Mouse (Mus musculus) liver, embryonic 16.5 days (tissue): ENCODE measurements around the gene Ank. TPM values are rescaled to one million over a fixed set of nuclear protein-coding genes. Genes with fewer than 3 reads are reported as not detected.

Source experiments
- ATAC-seq: fragments of 200-750 bp; cut with Nextera tagmentation; 2 replicates; pipeline ENCODE4 v1.8.0; 2017; ENCODE audit warnings: low read depth, mild to moderate bottlenecking, moderate number of reproducible peaks, moderate library complexity
- H3K27ac ChIP-seq: fragments of 300-500 bp; sonication (generic); 2 replicates; pipeline ENCODE4 v1.5.1; 2014; ENCODE audit warnings: mild to moderate bottlenecking, low read length
- H3K27me3 ChIP-seq: fragments of 300-500 bp; sonication (generic); 2 replicates; pipeline ENCODE4 v1.6.1; 2014; ENCODE audit warnings: low read depth, low read length, mixed read lengths; ENCODE audit not compliant: control insufficient read depth, insufficient read depth
- H3K36me3 ChIP-seq: fragments of 300-500 bp; sonication (generic); 2 replicates; pipeline ENCODE4 v1.6.1; 2014; ENCODE audit warnings: mild to moderate bottlenecking; ENCODE audit not compliant: control insufficient read depth, insufficient read depth
- H3K4me1 ChIP-seq: fragments of 300-500 bp; sonication (generic); 2 replicates; pipeline ENCODE4 v1.6.1; 2014; ENCODE audit warnings: low read depth, low read length, mixed read lengths; ENCODE audit not compliant: control insufficient read depth
- H3K4me2 ChIP-seq: fragments of 300-500 bp; sonication (generic); 2 replicates; pipeline ENCODE4 v1.6.1; 2014; ENCODE audit warnings: low read depth, low read length, mixed read lengths
- H3K4me3 ChIP-seq: fragments of 300-500 bp; sonication (generic); 2 replicates; pipeline ENCODE4 v1.5.1; 2014; ENCODE audit warnings: low read depth, mild to moderate bottlenecking, low read length
- H3K9ac ChIP-seq: fragments of 300-500 bp; sonication (generic); 2 replicates; pipeline ENCODE4 v1.6.1; 2014; ENCODE audit warnings: low read depth, low read length
- H3K9me3 ChIP-seq: fragments of 300-500 bp; sonication (generic); replicated peaks from 2 replicates; pipeline ENCODE4 v1.6.1; 2016; ENCODE audit warnings: low read length; ENCODE audit not compliant: control insufficient read depth
- WGBS: fragments of 180-500 bp; shearing (Covaris S2); extraction: QIAGEN DNeasy Blood & Tissue Kit; methylation state at CpG from one replicate; pipeline ENCODE4 v1.1.7; 2014; ENCODE audit not compliant: insufficient replicate concordance; 5-methylcytosine and 5-hydroxymethylcytosine counted together
- polyA plus RNA-seq: library from polyadenylated mRNA; unstranded; fragments of >200 nt; fragmentation: Nextera tagmentation; extraction: Ambion mirVana; gene quantifications from 2 replicates; pipeline ENCODE4 v1.2.1, GENCODE M21; 2015

Gene Ank
- polyA plus RNA-seq, 1 experiment from 2014 or later: 6.6 TPM

DNA sequence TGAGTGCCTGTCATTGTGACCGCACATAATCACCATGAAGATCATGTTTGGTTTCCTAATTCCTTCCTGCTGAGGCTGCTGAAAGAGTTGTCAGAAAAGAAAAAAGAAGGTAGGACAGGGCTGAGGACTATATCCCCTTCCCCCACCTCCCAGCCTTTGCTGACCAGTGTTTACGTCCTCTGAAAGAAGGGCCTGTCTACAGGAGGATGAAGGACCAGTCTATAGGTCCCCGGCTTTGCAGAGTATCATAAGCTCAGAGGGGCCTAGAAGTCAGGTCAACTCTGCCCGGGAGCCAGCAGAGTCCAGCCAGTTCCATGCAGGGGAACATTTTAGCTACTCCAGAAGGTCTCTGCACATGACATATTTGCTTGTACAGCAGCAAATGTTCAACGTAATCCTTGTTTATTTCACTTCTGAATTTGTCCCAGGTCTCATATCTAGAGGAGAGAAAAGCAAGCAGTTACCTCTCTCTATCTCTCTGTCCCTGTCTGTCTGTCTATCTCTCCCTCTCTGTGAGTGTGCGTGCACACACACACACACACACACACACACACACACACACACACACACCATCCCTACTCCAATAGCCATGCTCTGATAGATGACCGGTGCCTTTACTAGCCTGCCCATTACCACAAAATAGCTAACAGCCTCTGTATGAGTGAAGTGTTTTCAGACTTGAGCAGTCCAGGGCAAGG, 31.0 kb downstream of the Ank start:
- H3K27ac ChIP-seq: peak overlapping the region; percentile 97
- no peaks in the 10 kb centered on the region for H3K36me3 ChIP-seq
- ATAC-seq: peak; percentile 67
- peak overlapping the region; percentile 66 for H3K9ac ChIP-seq
- peak overlapping the region; percentile 39 for H3K4me3 ChIP-seq
- H3K4me1 ChIP-seq: peaks cover 69% of the 10 kb centered on the region
- H3K27me3 ChIP-seq: no peaks in the 10 kb centered on the region
- WGBS: 22% methylated on average over 7 of the region's 7 CpGs
- no peaks in the 10 kb centered on the region for H3K9me3 ChIP-seq
- H3K4me2 ChIP-seq: peak overlapping the region; percentile 66

- peaks cover 66% of the 10 kb centered on the region for H3K4me1 ChIP-seq
- WGBS: 70% methylated on average over 5 of the region's 5 CpGs
- no peaks in the 10 kb centered on the region for H3K36me3 ChIP-seq
- H3K27ac ChIP-seq: peak overlapping the region; percentile 97
- peak overlapping the region; percentile 66 for H3K4me2 ChIP-seq
- no peaks in the 10 kb centered on the region for H3K9me3 ChIP-seq
- ATAC-seq: no peak
- no peak overlapping the region for H3K4me3 ChIP-seq
- no peaks in the 10 kb centered on the region for H3K27me3 ChIP-seq
- peak overlapping the region; percentile 66; the same call in 1 of the 2 replicates for H3K9ac ChIP-seq
These were observed 31.6 kb downstream of the Ank start for GRCm38 (mm10) chr15:27498078-27498477.

DNA sequence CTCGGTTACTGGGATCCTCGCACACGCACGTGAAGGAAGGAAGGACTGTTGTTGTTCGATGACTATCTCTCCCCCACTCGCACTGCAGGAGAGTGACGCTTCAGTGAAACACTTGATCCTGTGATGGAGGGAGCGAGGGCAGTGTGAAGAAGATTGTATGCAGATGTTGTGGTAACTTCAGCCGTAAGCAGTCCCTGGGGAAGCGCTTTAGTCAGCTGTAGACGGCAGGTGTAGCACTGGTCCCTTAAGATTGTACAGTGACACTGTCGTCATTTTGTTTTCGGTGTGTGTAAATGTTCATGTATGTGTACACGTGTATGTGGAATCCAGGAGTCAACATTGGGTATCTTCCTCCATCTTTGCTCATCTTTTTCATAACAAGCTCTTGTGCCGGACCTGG, 33.9 kb downstream of the Ank start:
- ATAC-seq: no peak
- no peaks in the 10 kb centered on the region for H3K36me3 ChIP-seq
- H3K4me1 ChIP-seq: peaks cover 46% of the 10 kb centered on the region

DNA sequence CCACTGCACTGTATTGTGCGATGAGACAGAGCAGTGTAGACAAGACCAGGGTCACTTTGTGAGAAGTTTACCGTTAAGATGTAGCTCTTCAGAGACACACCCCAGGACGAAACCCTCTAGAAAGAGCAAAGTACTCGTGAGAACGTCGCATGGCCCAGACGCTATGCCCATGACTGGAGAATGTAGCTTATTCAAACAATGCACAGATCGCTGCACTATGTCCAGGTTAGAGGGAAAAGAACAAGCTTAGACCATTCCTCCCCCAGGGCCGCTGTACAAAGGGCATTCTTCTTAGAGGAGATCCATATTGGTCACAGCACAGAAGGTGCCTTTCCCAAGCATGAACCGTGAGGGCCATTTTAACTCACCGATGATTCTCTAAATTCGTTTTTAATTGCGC, 35.9 kb downstream of the Ank start:
- Histone ChIP-seq H3K9me3 (no peaks in the 10 kb centered on the region), H3K4me1 (peaks cover 45% of the 10 kb centered on the region), H3K27ac (no peak overlapping the region), H3K36me3 (no peaks in the 10 kb centered on the region), H3K4me2 (no peak overlapping the region), H3K4me3 (no peak overlapping the region), H3K9ac (no peak overlapping the region), H3K27me3 (no peaks in the 10 kb centered on the region)
- no peak for ATAC-seq
- WGBS: 88% methylated on average over 13 of the region's 13 CpGs

More for the DNA sequence above, 33.9 kb downstream of the Ank start:
- Histone ChIP-seq H3K4me3 (no peak overlapping the region), H3K27ac (no peak overlapping the region), H3K27me3 (no peaks in the 10 kb centered on the region), H3K9me3 (no peaks in the 10 kb centered on the region), H3K4me2 (no peak overlapping the region), H3K9ac (no peak overlapping the region)
- 72% methylated on average over 15 of the region's 15 CpGs for WGBS

DNA sequence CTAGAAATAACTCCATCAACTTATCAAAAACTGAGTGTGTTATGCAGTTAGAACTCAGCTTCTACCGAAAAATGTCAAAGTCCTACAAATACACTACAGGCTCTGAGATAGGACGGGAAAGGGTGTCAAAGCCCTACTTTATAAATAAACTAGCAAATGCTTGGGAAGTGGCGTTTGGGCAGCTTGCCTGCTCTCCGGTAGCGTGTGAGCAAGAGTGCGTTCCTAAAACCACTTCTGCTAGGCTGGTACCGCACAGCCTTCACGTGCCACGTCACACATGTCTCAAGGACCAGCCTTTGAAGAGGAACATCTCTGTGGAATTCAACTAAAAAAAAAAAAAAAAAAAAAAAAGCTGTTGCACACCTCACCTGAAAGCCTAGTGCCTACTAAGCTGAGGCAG, 36.7 kb downstream of the Ank start:
- no peak for ATAC-seq
- Histone ChIP-seq H3K4me2 (no peak overlapping the region), H3K27me3 (no peaks in the 10 kb centered on the region), H3K27ac (no peak overlapping the region), H3K4me1 (peaks cover 36% of the 10 kb centered on the region), H3K36me3 (no peaks in the 10 kb centered on the region), H3K4me3 (no peak overlapping the region), H3K9ac (no peak overlapping the region), H3K9me3 (no peaks in the 10 kb centered on the region)
- 71% methylated on average over 9 of the region's 9 CpGs for WGBS

DNA sequence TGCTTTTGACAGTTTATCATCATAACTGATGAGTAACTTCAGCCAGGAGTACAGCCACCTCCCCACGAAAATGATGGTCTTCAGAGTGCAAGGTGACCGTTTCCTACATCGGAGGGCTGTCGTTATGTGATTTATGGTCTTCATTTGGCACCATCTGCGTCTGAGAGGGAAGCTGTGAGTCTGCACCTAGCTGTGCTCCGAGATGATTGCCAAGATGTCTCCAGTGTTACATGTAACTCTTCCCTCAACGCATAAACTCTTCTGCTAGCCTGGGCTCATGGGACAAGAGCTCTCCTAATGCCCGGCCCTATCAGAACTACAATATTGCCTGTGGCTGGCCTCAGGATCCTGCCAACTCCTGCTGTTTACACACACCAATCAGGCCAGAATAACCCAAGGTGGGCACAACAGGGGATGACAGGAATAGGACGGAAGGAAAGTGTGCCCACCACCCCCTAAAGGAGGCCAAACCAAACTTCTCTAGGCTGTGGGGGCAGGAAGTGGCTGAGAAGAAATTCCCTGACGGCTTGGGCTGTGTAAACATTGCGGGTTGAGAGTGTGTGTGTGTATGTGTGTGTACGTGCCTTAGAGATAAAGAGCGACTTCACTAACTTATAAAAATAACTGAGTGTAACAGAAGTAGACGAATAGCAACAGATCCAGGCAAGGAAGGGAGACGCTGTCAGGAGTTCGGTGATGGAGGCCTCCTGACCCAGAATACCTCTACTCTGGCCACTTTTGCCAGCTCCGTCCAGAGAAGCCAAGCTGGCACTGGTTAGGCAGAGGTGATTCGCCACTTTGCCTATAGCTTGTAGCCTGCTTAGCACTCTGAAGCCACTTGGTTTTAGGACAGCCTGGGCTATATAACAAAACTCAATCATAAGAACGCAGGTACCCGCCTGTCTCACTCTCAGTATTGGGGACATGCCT, 37.6 kb downstream of the Ank start:
- 0 out of 2 replicates have a peak overlapping the region, but pooled peaks have one; percentile 9 for H3K27ac ChIP-seq
- H3K9me3 ChIP-seq: no peaks in the 10 kb centered on the region
- H3K9ac ChIP-seq: no peak overlapping the region
- no peaks in the 10 kb centered on the region for H3K27me3 ChIP-seq
- H3K36me3 ChIP-seq: no peaks in the 10 kb centered on the region
- H3K4me2 ChIP-seq: no peak overlapping the region
- no peak overlapping the region for H3K4me3 ChIP-seq
- H3K4me1 ChIP-seq: peaks cover 32% of the 10 kb centered on the region
- ATAC-seq: no peak
- WGBS: 48% methylated on average over 20 of the region's 20 CpGs

DNA sequence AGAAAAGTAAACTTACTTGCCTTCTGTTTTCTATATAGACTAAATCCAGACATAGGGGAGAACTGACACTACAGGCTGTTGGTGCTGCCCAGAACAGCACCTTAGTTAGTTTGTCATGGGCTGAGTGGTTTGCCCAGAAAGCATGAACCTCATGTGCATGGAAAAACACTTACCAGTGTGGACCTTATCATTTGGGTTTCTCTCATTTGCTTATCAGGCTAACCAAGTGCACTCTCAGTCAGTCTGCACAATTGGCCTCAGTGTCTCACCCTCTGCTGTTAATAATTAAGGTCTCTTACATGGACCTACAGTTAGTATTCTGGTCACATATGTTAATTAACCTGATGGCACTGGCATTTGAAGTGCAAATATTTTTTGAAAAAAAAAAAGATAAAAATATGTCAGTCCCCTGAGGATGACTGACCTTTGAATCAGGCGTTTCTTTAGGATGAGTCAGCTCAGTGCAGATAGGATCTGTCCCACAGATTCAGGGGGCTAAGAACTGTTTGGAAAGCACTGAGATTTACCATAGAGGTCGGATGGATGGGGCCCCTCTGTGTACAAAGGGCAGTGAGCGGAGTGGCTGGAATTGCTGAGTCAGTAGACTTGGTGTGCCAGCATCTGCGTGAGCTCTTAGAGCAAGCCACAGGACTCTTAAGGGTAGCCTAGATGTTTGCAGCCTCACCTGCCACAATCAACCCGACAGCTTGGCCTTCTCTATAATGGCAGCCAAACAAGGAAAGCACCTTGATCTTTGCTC, 39.8 kb downstream of the Ank start:
- Histone ChIP-seq H3K4me1 (peaks cover 25% of the 10 kb centered on the region), H3K27ac (peak overlapping the region; percentile 40; the same call in 1 of the 2 replicates), H3K9ac (peak overlapping the region; percentile 30), H3K9me3 (no peaks in the 10 kb centered on the region), H3K4me3 (no peak overlapping the region), H3K36me3 (no peaks in the 10 kb centered on the region), H3K4me2 (peak overlapping the region; percentile 41), H3K27me3 (no peaks in the 10 kb centered on the region)
- peak; percentile 74 for ATAC-seq
- 23% methylated on average over 5 of the region's 5 CpGs for WGBS

- H3K4me1 ChIP-seq: peaks cover 20% of the 10 kb centered on the region
- ATAC-seq: no peak
- H3K9me3 ChIP-seq: no peaks in the 10 kb centered on the region
- H3K27ac ChIP-seq: no peak overlapping the region
- H3K4me3 ChIP-seq: no peak overlapping the region
- WGBS: 84% methylated on average over 15 of the region's 15 CpGs
- no peaks in the 10 kb centered on the region for H3K27me3 ChIP-seq
- no peak overlapping the region for H3K9ac ChIP-seq
- no peak overlapping the region for H3K4me2 ChIP-seq
- H3K36me3 ChIP-seq: no peaks in the 10 kb centered on the region
These were observed 40.6 kb downstream of the Ank start for GRCm38 (mm10) chr15:27506893-27507596.
